Mouse (Mus musculus): ENCODE data around the gene Klhl29. TPM values are rescaled to one million over a fixed set of nuclear protein-coding genes. Genes with fewer than 3 reads are reported as not detected.

Klhl29 gene
- polyA plus RNA-seq, 1 experiment = not detected

DNA sequence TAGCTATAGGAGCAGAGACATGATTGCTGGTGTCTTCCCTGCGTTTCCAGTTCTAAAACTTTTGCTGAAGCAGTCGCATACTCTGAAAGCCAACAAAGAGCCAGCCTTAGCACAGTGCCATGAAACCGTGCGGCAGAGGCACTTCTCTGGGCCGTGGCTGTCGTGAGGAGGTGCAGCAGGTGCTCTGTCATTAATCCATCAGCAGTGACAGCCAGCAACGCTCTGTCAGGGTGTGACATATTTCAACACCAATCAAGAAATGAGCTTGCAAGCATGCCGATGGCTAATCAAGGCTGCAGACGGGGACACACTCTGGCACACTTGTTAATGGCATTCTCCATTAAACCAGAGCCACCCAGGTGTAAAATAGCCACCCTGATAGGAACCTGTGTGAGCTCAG lies 40.5 kb downstream of the Klhl29 start:
- no peak overlapping the region for H3K4me3 ChIP-seq (ENCODE audit: insufficient read depth, low read length)
- no peaks in the 10 kb centered on the region for H3K4me1 ChIP-seq (ENCODE audit: control insufficient read depth, insufficient read depth, low read length)
- no peak for TF ChIP-seq CTCF (IDR thresholded peaks at IDR 0.05; ENCODE audit: low read depth, low read length)
- H3K27ac ChIP-seq (ENCODE audit: insufficient read depth, low read depth, low read length) = no peak overlapping the region

- TF ChIP-seq POLR2A (IDR thresholded peaks at IDR 0.05; ENCODE audit: borderline replicate concordance, low read depth, low read length) (no peak), CTCF (IDR thresholded peaks at IDR 0.05; ENCODE audit: low read depth, low read length) (no peak)
- no peak overlapping the region for H3K27ac ChIP-seq (ENCODE audit: insufficient read depth, low read depth, low read length)
- no peak overlapping the region for H3K4me3 ChIP-seq (ENCODE audit: insufficient read depth, low read length)
- no peaks in the 10 kb centered on the region for H3K4me1 ChIP-seq (ENCODE audit: control insufficient read depth, insufficient read depth, low read length)
Measured at GRCm38 (mm10) chr12:5334175-5334574, 41.3 kb downstream of the Klhl29 start.

GRCm38 (mm10) chr12:5331810-5332484 lies 43.5 kb downstream of the Klhl29 start:
- no peak for TF ChIP-seq POLR2A (IDR thresholded peaks at IDR 0.05; ENCODE audit: borderline replicate concordance, low read depth, low read length)
- TF ChIP-seq CTCF (IDR thresholded peaks at IDR 0.05; ENCODE audit: low read depth, low read length) = no peak
- no peak overlapping the region for H3K27ac ChIP-seq (ENCODE audit: insufficient read depth, low read depth, low read length)
- no peak overlapping the region for H3K4me3 ChIP-seq (ENCODE audit: insufficient read depth, low read length)
- no peaks in the 10 kb centered on the region for H3K4me1 ChIP-seq (ENCODE audit: control insufficient read depth, insufficient read depth, low read length)

DNA sequence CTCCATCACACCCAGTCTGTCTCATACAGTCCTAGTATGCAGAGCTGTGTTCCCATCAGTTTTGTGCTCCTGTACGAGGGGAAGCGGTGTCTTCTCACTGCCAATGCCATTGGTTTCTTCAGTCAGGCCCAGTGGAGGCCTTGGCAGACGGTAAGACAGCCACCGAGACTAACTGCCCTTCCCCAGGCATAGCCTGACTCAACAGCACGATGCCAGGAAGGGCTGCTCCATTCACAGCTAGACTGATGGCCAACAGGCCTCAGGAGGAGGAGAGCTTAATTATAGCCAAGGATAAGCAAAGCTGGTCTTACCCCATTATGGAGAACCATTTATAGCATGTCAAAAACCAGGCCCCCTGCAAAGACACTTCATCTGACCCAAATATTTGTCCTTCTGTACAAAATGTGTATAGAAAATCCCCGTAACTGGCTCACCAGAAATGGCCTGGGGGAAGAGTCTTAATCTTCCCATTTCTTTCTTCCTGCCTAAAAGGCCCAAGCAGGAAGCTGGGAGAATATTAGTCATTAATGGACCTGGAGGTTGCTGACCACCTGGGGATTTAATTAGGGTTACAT lies 44.9 kb downstream of the Klhl29 start:
- Histone ChIP-seq H3K4me1 (ENCODE audit: control insufficient read depth, insufficient read depth, low read length) (no peaks in the 10 kb centered on the region), H3K4me3 (ENCODE audit: insufficient read depth, low read length) (no peak overlapping the region), H3K27ac (ENCODE audit: insufficient read depth, low read depth, low read length) (no peak overlapping the region)
- no peak for TF ChIP-seq CTCF (IDR thresholded peaks at IDR 0.05; ENCODE audit: low read depth, low read length)
- TF ChIP-seq POLR2A (IDR thresholded peaks at IDR 0.05; ENCODE audit: borderline replicate concordance, low read depth, low read length) = no peak

DNA sequence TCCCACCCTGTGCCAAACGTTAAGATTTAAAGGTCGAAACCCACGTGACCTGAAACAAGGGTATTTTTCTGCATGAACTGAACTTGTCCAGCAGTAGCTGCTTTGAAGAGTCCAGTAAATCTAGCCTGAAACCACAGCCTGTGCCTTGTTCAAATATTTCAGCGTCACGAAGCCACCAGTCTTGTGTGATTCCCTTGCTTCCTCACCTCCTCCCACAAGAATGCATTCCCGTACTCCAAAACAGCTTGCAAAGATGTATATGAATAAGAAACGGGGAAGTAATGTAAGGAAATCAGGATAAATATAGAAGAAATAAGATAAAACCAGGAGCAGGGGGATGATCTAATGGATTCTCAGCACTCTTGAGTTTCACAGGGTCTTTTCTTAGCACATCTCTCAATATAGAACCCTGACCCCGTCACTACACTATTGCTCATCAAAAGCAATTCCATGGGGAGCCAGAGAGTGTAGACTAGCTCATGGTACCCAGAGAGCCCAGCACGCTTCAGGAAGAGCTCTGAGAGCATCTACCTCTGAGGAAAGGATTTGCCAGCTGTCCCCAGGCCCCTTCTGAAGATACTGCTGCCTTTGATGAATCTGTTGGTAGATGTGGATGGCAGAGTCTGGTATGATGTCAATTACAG lies 52.9 kb downstream of the Klhl29 start:
- H3K27ac ChIP-seq (ENCODE audit: insufficient read depth, low read depth, low read length) = no peak overlapping the region
- no peak overlapping the region for H3K4me3 ChIP-seq (ENCODE audit: insufficient read depth, low read length)
- TF ChIP-seq CTCF (IDR thresholded peaks at IDR 0.05; ENCODE audit: low read depth, low read length) (no peak), POLR2A (IDR thresholded peaks at IDR 0.05; ENCODE audit: borderline replicate concordance, low read depth, low read length) (no peak)
- H3K4me1 ChIP-seq (ENCODE audit: control insufficient read depth, insufficient read depth, low read length) = no peaks in the 10 kb centered on the region

DNA sequence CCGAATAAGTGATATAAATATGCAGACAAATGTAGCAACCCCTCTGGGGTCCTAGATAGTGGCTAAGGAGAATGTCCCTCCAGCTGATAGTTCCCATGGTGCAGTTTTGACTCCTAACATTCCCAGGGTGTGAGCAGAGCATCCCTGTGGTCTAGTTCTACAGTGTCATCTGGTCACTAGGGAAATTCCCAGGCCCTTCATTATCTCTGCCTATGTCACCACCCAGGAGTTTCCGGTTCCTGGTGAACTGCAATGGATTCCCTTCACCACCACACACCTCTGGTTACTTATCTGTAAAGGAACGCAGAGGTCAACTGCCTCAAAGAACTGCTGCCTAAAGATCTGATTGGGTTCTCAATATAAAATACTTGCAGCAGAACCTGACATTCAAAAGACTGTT lies 54.5 kb downstream of the Klhl29 start:
- H3K4me3 ChIP-seq (ENCODE audit: insufficient read depth, low read length) = no peak overlapping the region
- no peak overlapping the region for H3K27ac ChIP-seq (ENCODE audit: insufficient read depth, low read depth, low read length)
- no peaks in the 10 kb centered on the region for H3K4me1 ChIP-seq (ENCODE audit: control insufficient read depth, insufficient read depth, low read length)
- no peak for TF ChIP-seq POLR2A (IDR thresholded peaks at IDR 0.05; ENCODE audit: borderline replicate concordance, low read depth, low read length)
- no peak for TF ChIP-seq CTCF (IDR thresholded peaks at IDR 0.05; ENCODE audit: low read depth, low read length)

DNA sequence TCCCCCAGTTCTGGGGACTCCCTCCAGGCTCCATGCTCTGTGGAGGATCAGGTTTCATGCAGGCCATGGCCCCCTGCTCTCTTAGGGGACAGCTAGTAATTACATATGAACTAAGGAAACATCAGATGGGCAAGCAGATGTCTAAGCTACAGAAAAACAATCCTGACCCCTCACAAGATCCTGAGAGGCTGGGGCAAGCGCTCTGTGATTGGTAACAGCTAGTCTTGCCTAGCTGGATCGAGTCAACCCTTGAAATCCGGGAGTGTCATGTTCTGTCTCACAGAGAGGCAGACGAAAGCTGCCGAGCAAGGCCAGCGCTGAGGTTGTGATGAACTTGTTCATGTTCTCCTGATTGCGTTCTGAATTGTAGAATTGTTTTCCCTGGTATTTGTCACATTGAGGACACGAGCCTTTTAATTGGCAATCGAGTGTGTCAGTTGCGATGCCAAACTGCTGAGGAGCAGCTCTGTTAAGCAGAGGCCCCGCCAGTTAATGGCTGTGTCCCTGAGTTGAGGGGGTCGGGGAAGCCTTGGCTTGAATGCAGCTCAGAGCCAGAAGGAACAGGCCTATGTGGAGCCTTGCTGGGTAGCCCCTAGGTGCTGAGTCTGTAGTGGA lies 56.0 kb downstream of the Klhl29 start:
- TF ChIP-seq POLR2A (IDR thresholded peaks at IDR 0.05; ENCODE audit: borderline replicate concordance, low read depth, low read length) = no peak
- no peak for TF ChIP-seq CTCF (IDR thresholded peaks at IDR 0.05; ENCODE audit: low read depth, low read length)
- H3K27ac ChIP-seq (ENCODE audit: insufficient read depth, low read depth, low read length) = no peak overlapping the region
- H3K4me1 ChIP-seq (ENCODE audit: control insufficient read depth, insufficient read depth, low read length) = no peaks in the 10 kb centered on the region
- no peak overlapping the region for H3K4me3 ChIP-seq (ENCODE audit: insufficient read depth, low read length)

DNA sequence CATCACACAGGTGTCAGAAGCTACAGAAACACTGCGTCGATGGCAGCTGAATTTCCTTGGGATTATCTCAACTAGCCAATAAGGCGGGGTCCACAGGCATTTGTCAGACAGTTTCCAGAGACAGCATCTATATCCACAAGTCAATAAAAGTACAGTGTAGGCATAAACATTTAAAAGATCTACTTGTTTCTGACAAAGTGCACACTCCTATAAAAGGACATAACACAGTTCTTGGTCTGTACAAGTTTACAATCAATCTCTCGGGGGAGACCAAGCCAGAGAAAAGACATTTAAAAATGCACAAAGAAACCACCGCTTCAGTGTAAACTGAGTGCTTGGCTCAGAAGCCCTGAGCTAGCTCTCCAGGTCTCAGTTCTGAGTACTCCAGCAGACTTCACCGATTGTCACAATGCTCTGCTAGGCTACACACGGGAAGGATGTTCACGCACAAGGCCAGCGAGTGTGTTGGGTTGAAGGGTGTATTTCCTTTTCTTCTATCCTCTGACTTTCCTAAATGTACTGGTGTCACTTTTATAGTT lies 59.4 kb downstream of the Klhl29 start:
- Histone ChIP-seq H3K27ac (ENCODE audit: insufficient read depth, low read depth, low read length) (no peak overlapping the region), H3K4me1 (ENCODE audit: control insufficient read depth, insufficient read depth, low read length) (no peaks in the 10 kb centered on the region), H3K4me3 (ENCODE audit: insufficient read depth, low read length) (no peak overlapping the region)
- no peak for TF ChIP-seq POLR2A (IDR thresholded peaks at IDR 0.05; ENCODE audit: borderline replicate concordance, low read depth, low read length)
- no peak for TF ChIP-seq CTCF (IDR thresholded peaks at IDR 0.05; ENCODE audit: low read depth, low read length)

DNA sequence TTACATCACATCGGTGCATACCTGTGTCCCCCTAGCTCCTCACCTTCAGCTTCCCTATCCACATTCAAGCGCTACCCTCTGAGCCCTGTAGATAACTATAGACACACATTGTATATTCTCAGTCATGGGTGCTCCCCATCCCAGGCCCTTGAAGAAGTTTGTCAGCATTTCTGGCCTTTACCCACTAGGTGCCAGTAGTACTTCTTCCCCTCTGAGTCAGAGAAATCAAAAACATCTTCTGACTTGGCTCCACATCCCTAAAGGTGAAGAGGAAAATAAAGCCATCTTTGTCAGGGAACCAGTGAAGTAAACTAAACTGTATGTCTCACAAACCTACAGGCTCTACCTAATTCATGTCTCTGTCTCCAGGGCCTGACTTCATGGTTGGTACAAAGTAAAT lies 67.6 kb downstream of the Klhl29 start:
- no peak overlapping the region for H3K4me3 ChIP-seq (ENCODE audit: insufficient read depth, low read length)
- H3K4me1 ChIP-seq (ENCODE audit: control insufficient read depth, insufficient read depth, low read length) = no peaks in the 10 kb centered on the region
- no peak for TF ChIP-seq CTCF (IDR thresholded peaks at IDR 0.05; ENCODE audit: low read depth, low read length)
- no peak for TF ChIP-seq POLR2A (IDR thresholded peaks at IDR 0.05; ENCODE audit: borderline replicate concordance, low read depth, low read length)
- no peak overlapping the region for H3K27ac ChIP-seq (ENCODE audit: insufficient read depth, low read depth, low read length)

DNA sequence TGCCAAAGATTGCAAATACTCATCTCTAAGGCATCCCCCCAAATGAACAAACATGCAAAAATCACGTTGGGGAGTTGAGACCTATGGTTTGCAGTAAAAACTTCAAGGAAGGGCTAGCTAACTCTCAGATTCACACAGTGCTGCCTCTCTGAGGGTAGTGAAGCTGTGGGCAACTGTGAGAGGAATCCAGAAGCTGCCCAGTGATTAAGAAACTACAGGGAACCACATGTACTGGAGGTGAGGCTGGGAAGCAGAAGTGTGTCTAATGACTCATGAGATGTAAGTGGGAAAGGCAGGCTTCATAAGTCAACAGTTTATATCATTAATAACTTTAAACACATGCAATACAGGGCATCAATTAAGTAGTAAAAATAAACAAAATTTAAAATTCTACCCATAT lies 70.0 kb downstream of the Klhl29 start:
- no peak overlapping the region for H3K4me3 ChIP-seq (ENCODE audit: insufficient read depth, low read length)
- H3K27ac ChIP-seq (ENCODE audit: insufficient read depth, low read depth, low read length) = no peak overlapping the region
- H3K4me1 ChIP-seq (ENCODE audit: control insufficient read depth, insufficient read depth, low read length) = no peaks in the 10 kb centered on the region
- TF ChIP-seq CTCF (IDR thresholded peaks at IDR 0.05; ENCODE audit: low read depth, low read length) (no peak), POLR2A (IDR thresholded peaks at IDR 0.05; ENCODE audit: borderline replicate concordance, low read depth, low read length) (no peak)
